Mouse (Mus musculus): ENCODE measurements around the gene Cog3.
"Not testable (repeated sequence)": the region's sequence is repeated elsewhere in the genome, so short reads cannot be mapped to it uniquely, and the experiment has no call there.

The Cog3 gene

DNA sequence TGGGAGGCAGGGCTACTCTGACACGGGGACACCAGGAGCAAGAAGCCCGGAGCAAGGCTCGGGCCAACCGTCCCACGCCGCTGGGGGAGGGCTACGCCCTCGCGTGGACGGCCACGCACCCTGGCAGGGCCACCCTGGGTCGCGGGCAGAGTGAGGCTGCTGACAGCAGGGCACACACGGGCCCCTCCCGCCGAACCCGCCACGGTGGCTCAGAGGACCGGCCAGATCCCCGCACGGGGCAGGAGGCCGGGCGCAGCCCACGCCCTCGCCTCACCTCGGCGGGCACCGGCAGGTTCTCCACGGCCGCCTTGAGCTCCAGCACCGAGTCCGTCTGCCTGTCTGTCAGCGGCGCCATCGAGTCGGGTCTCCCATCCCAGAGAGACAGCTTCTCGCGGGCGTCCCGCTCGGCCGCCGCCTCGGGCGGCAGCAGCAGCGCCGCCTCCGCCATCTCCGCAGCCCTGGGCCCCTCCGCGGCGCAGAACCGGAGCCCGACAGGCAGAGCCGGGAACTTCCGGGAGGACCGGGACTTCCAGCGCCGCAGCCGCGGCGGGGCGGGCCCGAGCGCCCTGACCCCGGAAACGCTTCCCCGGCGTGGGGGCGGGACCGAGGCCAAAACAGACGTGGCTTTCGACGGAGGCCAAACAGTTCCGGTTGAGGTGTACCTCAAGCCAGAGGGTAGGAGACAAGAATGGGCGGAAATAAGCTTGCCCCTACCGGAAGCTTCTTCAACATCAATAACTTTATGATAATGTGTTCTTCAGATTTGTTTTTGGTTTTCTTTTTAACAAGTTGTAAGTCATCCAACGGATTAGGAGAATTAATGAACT, at the start of gene Cog3:
TSS of gene Cog3 (minus strand) at position 527 of the 827 bp plus-strand sequence.
- peak; percentile 98 for DNase-seq (ENCODE audit: low read depth, low spot score)

DNA sequence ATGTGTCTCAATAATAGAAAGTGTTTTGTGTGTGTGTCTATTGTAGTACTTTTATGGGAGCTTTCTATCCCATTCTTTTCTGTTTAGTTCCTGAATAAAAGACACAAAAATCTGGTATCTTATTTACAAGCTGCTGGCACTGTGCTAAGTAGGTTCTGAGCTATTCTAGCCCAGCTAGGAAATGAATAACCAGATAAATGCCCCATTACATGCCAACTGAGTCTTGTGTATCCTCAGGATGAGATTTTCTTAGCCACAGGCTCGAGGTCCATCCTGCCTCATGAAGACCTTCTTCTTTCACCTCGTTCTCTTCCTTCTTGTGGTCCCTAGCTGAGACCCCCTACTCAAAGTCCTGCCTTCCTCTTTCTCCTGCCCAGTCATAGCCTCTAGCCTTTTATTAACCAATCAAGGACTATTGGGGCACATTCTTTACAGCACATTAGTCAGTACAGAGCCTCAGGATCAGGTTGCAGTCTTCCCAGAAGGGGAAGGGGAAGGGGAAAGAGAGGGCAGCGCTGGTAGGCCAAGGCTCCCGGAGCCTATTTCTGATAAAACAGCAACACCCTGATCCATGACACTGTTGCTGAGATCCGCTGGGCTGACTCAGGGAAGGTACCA, 43.6 kb upstream of the Cog3 start:
- no peak for DNase-seq (ENCODE audit: low read depth, low spot score)

DNA sequence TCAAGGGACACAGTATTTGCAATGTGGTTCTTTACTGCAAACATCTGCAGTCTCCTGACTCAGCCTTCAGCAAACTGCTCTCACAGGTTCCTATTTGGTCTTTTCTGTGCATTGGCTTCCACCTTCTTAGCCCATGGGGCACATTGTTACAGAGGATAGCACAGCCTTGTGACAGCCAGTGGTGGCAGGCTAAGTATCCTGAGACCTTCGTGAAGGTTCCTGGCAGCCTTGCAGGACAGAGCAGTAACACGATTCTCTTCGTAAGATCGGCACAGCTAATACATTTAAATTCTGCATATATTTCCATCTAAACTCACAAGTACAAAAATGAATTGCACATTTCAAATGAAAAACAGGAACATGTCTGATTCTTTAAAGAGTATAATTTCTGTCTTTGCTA, 41.6 kb upstream of the Cog3 start:
- no peak for DNase-seq (ENCODE audit: low read depth, low spot score)

DNA sequence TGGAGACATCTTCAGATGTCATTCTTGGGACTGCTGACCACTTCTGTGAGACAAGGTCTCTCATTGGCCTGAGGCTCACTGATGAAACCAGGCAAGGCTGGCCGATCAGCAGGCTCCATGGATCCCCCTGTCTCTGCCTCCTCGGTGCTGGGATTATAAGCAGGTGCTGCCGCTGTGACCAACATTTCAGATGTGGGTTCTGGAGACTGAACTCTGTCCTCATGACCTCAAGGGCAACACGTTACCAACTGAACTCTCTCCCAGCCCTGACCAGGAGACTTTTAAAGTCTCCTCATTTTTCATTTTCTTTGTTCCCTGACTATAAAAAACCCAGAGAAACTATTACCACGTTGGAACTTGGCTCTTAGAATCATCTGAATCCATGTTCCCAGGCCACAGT, 40.4 kb upstream of the Cog3 start:
- DNase-seq (ENCODE audit: low read depth, low spot score): no peak

DNA sequence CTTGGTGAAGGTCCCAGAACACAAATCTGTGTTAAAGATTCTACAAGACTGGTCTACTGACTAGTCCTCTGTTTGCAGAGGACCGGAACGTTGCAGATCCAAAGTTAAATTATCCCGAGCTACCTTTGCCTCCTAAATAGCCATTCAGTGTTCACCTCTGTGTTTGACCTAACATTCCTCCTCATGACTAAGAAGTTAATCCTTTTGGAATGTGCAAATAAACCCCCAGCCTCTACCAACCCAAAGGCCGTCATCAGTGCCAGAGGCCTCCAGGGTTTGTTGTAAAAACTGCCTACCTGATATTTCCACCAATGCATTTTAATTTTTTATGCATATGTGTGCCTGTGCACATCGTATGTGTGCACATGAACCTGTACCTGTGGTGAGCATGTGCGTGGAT, 40.0 kb upstream of the Cog3 start:
- DNase-seq (ENCODE audit: low read depth, low spot score): no peak

DNA sequence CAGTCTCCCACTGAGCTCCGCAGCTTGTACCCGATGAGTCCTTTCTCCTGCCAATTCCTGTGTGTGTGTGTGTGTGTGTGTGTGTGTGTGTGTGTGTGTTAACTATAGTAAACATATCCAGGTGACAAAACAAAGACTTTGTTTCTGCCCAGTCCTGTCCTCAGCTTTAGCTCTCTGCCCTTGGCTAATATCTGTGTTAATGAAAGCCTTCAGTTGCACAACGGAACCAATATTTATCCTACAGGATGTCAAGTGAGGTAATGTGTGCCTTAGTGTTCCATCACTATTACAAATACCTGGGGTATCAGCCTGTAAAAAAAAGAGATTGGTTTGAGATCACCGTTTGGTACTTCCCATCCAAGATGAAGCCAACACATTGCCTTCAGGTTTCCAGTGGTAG, 38.8 kb upstream of the Cog3 start:
- DNase-seq (ENCODE audit: low read depth, low spot score): no peak

DNA sequence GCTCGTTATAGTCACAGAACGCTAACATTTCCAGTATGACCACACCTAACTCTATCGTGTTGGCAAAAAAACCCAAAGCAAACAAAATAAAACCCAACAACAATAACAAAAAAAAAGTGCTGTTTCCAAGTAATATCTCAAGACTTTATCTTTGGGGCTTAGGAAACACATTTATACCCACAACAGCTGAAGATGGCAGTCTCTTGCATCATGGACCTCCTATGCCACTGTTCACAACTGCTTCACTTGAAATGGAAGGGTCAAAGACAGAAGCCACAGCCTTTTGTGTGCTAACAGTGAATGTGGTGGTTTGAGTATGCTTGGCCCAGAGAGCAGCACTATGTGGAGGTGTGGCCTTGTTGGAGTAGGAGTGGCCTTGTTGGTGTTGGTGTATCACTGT, 37.1 kb upstream of the Cog3 start:
- no peak for DNase-seq (ENCODE audit: low read depth, low spot score)

DNA sequence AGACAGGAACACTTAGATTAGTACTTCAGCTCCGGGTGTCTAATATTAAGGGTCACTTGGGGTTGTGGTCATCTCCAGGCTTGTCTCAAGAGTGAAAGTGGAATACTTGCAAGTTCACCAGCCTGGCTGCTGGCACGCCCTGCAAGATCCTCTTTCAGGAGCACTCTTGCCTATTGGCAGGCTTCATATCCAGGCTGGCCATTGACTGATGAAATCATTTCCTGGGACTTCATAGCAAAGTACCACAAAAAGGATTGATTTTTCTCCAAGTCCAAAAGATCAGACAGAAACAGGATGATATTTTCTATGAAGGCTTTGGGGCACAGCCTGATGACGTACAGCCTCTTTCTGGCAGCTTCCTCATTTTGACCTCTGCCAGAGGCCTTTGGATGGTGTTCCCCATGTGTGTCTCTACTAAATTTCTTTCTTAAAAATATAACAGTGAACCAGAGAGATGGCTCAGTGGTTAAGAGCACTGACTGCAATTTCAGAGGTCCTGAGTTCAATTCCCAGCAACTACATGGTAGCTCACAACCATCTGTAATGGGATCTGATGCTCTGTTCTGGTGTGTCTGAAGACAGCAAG, 36.2 kb upstream of the Cog3 start:
- no peak for DNase-seq (ENCODE audit: low read depth, low spot score)

DNA sequence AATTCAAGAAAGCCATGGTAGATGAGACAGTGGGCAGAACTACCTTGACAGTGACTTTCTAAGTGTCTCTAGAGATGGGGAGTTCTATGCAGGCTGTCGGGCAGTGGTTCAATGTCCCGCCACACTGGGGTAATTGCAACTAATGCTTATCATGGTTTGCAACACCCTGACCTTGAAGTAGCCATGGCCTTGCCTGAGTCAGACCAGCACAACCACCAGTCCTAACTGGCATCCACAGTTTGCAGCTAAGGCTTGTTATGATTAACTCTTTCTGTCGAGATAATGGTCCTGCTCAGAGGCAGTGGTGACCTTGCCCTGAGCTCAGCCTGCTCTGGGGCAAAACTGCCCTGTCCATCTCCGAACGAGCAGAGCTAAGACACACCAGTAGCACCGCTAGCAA, 35.0 kb upstream of the Cog3 start:
- DNase-seq (ENCODE audit: low read depth, low spot score): no peak

DNA sequence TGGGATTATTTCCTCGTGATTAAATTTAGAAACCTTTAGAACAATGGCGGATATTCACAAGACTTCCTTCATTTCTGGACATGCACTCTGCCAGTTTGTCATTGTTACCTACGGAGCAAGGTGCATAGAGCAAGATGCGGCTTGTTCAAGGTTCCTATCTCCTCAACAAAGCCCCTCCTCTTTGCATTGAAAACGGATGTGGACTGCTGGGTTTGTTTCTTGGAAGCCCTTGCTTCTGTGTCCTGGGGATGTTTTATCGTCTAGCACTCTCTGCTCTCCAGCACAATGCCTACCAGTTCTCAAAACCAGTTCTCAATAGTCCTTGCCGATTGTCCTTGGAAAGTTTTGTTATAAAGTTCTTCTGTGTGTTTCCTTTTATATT, 33.5 kb upstream of the Cog3 start:
- no peak for DNase-seq (ENCODE audit: low read depth, low spot score)

DNA sequence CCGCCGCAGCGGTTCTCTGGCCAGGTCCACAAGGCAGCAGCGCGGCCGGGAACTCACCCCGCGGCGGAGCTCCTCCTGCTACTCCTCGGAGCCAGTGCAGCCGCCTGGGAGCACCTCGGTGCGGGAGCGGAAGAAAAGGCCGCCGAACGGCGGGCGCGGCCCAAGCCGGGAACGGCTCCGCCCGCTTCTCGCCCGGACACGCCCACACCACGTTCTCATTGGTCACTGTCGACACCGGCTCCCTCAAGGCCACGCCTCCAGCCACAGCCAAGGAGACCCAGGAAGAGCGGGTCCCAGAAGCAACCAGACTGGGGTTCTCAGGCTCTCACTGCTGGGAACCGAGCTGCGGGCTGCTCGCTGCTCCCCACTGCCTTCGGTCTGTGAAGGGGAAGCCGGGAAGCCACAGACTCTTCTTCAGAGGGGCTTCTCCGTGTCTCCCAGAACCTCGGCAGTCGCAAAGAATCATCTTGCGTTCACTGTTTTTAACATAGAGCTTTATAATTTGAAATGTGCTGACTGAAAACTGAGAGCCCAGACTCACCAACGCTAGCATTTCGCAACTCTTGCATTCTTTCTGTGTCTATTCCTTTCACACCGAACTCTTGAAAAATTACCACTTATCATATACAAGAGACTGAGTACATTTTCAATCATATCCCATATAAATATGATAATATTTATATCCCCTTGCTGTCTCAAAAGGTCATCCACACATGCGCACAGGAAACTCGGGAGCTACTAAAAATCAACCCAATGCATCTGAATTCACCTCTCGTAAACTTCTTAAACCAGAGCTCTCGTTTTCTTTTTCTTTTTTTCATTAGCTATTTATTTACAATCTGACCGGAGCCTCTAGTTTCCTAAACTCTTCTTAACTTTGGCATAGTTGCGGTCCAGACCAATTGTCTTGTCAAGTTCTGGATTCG, 32.8 kb upstream of the Cog3 start, which contains the start of gene Slc25a30:
TSS of gene Slc25a30 (minus strand) at position 170 of the 926 bp plus-strand sequence.
- peak; percentile 98 for DNase-seq (ENCODE audit: low read depth, low spot score)

DNA sequence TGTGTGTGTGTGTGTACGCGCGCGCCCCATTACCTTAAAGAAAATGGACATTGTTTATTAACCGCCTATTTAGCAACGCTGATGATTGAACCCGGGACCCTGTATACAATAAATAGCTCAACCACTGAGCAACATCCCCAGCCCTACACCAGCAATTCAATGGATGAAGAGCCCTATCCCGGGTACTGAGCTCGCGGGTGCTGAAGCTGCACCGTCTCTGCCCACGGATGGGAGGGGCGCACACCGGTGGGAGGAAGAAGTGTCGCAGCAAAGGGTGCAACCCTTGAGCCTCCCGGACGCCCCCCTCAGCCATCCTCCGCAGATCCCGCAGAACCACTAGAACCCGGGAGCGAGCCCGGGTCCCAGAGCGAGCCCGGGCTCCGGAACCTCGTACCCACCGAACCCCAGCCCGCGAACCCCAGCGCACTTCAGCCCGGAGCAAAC, 32.1 kb upstream of the Cog3 start:
- peak; percentile 74 for DNase-seq (ENCODE audit: low read depth, low spot score)

DNA sequence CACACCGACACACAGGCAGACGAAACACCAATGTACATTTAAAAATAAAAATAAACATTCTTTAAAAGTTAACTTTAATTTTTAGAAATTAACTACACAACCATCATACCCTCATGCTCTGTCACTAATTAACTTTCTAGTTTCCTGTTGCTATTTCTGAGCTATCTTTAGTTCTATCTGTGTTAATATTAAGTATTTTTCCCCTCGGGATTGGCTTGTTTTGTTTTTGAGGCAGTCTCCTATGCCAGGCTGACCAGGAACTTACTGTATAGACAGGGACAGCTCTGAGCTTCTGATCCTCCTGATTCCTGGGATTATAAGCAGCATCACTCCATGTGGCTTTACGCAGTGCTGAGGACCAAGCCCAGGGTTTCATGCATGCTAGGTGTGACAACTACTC, 25.6 kb upstream of the Cog3 start:
- DNase-seq (ENCODE audit: low read depth, low spot score): no peak

DNA sequence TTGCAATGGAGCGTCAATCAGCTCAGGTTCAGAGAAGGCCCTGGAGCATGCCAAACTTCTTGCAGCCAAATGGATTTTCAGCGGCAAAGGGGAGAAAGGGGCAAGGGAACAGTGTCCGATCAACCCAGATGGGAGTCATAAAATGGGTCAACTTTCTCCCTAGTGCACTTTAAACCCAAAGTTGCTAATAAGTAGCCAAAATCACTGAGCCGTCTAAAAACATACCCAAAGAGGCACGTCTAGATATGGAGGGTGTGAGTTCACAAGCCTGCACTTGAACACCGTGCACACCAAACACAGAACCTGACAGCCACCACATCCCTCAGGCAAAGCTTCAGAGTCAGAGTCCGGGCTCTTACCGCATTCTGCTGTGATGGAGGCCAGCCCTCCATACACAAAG, 22.3 kb upstream of the Cog3 start:
- no peak for DNase-seq (ENCODE audit: low read depth, low spot score)

DNA sequence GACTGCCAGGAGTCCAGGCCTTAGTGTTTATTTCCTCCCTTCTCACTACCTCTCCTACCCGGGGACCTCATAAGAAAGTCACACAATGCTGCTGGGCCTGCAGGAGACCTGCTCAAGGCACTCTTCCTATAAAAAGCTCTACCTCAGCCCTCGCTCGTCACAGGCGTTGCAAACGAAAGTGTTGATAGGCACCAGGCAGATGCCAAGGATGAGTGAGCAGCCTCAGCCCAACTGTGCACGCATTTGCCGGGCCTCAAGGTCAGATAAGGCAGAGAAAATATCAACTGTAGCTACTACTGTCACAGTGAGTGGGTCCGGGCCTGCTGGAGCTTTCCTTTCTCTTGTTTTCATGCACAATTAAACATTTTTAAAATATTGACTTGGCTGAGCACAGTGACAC, 19.1 kb upstream of the Cog3 start:
- DNase-seq (ENCODE audit: low read depth, low spot score): no peak

DNA sequence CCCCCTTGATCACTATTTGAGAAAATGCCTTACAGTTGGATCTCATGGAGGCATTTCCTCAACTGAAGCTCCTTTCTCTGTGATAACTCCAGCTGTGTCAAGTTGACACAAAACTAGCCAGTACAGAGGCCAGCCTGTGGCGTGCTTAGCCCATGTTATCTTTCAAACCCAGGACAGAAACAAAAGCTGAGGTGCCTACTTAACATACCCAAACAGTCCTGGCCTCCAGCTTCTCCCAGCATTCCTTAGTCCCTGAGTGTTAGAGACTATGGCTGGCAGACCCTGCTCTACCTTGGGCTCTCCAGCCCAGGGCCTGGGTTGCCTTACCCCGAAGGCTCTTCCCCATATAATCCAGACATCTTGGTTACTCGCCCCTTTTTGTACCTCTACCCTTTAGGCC, 18.1 kb upstream of the Cog3 start:
- not testable (repeated sequence) for DNase-seq (ENCODE audit: low read depth, low spot score)

DNA sequence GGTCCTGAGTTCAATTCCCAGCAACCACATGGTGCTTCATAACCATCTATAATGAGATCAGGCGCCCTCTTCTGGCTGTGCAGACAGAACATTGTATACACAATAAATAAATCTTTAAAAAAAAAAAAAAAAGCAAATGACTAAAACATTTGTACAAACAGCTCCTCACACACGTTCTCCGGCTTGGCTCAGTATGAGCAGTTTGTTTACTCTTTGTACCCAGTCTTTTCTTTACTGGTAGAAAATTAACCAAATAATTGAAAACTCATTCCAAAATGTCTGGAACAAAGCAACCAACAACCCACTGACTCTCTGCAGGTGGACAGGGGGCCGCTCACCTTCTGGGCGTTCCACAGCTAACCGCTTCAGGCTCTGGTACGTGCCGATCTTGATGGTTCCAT, 16.8 kb upstream of the Cog3 start:
- DNase-seq (ENCODE audit: low read depth, low spot score): peak; percentile 22

DNA sequence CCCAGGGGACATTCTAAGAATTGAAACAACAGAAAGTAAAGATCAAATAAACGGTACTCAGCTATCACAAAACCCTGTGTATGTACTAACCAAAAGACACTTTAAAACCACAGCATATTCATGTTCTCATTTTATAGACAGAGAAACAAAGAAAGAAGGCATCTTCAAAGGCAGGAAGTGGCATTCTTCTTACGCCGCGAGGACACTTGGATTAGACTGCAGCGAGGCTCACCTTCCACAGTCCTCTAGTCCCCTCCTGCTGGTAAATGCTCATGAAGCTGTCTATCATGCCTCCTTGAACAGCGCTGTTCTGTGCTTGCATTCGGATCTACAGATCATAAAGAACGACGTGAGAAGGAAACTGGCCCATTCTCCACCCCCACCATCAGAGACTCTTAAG, 15.0 kb upstream of the Cog3 start:
- no peak for DNase-seq (ENCODE audit: low read depth, low spot score)

DNA sequence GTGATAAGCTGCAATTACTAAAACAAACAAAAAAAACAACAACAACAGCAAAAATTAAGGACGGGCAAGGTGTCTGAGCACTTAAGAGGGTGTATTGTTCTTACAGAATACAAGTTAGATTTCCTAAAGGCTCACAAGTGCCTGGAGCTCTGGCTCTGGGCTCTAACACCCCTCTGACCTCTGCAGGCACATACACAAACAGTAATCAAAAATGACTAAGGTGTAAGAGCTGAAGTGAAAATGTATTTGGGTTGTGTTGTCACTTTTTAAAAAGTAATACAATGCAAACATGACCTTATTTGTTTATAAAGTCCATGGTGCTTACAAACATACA, 13.9 kb upstream of the Cog3 start:
- DNase-seq (ENCODE audit: low read depth, low spot score): no peak

DNA sequence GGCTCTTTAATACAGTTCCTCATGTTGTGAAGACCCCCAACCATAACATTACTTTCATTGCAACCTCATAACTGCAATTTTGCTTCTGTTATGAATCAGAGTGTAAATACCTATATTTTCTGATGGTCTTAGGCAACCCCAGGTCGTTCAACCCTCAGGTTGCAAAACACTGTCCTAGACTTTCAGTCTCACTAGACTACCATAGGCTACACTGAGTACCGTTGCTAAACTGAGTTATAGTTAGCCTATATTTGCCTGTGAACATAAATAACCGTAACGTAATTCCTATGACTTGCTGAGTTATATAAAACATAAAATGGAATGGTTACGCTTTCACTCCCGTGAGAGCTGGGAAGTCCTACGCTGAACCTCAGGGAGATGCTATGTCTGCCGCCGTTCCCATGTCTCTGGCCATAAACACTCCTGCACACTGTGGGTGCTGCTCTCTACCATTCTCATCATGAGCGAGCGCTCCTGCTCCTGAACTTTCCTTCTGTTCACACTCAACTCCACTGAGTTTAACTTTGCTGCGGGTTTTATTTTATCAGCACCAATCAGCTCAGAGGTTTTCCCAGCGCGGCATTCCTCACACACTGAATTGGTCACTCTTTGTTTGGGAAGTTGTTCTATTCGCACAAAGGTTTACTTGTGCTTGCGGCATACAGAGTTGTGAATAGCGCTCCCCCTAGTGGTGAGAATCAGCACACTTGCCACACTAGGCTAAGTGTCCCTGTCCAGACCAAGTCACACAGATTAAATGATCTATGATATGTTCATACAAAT, 13.4 kb upstream of the Cog3 start:
- DNase-seq (ENCODE audit: low read depth, low spot score): peak; percentile 94
